Mouse (Mus musculus) neural tube, postnatal 0 days (tissue): ENCODE results near the gene Pgam1. TPM values are rescaled to one million over a fixed set of nuclear protein-coding genes. Genes with fewer than 3 reads are reported as not detected.

ENCODE experiments used
- polyA plus RNA-seq: library from polyadenylated mRNA; unstranded; fragments of >200 nt; fragmentation: Nextera tagmentation; extraction: Ambion mirVana; gene quantifications from 2 replicates; pipeline ENCODE4 v1.2.1, GENCODE M21; 2015

Gene Pgam1
- polyA plus RNA-seq = 600 and 610 TPM in 2 replicates

DNA sequence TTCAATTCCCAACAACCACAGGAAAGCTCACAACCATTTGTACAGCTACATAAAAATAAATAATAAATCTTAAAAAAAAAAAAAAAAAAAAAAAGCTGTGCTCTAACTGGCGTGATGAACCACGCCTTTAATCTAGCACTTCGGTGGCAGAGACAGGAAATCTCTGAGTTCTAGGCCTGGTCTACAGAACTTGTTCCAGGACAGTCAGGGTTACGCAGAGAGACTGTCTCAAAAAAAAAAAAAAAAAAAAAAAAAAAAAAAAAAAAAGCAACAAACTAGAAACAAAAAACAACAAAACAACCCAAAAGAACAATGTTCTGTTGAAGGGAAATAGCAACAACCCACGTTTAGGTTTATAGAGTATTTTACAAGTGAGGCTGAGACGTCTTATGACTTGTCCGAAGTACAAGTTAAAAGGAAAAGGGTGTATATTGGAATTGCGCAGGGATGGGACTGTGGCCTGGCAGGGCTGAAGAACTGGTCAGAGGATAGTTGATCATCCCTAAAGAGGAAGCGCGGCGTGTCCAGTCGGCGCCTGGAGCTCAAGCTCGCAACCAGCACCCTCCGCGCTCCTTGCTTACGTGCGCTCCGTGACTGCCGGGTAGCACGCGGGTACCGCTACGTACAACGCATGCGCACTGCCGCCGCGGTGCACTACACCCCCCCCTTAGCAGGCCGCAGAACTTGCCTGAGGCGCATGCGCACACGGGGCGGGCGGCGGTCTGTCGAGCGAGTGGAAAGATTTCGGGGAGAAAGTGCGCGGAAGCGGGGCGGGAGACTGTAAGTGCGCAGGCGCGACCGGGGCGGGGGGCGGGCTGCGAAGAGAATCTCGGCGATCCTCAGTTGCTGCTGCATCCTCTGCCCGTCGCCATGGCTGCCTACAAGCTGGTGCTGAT, at the start of gene Pgam1:
Pgam1 (plus strand) TSS at position 746 of the 896 bp plus-strand sequence.

DNA sequence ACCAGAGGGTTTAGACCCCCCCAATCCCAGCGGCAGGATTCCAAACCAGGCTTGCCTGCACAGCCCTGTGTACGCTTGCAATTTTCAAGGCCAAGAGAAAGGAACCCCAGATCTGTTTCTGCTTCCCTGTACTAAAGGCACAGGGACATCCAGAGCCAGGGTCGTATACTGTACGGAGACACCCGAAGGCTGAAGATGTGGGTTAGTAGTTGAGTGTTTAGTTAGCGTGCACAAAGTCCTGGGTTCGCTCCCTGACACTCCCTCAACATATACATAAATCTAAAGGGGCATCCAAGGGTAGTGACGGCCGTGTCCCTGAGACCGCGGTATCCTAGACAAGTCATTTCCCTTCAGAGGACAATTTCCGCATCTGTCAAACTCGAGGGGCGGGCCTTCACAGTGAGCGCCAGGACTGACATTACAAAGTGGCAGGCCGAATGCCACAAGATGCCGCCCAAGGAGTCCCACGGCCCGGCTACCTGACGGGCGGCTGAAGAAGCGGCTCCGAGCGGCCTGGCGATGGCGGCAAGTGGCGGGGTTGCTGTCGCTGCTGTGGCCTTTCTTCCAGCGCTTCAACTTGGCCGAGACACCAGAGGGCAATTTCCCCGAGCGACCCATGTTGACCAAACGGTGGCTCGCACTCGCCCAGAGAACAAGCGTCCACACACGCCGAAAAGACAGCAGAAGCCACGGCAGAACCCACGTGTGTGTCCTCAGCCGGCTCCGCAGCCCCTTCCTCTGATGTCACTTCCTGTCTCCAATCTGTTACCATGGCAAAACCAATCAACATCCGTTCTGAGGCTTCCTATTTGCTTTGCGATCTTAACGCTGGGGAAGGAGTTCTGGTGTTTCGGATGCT, 16.0 kb upstream of the Pgam1 start, which contains the start of gene Rrp12:
Rrp12 (minus strand) TSS at position 714 of the 859 bp plus-strand sequence.

GRCm38 (mm10) chr19:41933179-41934086, 21.7 kb downstream of the Pgam1 start, which contains the start of the genes Exosc1 and Zdhhc16:
Exosc1 (minus strand) TSS chr19:41933423.
Zdhhc16 (plus strand) TSS chr19:41933480.

Other genes starting within 250 kb of the Pgam1 start
- gene Slit1, start 168.3 kb upstream of the Pgam1 start, polyA plus RNA-seq = 20.8 and 29.1 TPM in 2 replicates
- gene Arhgap19, start 109.9 kb upstream of the Pgam1 start, polyA plus RNA-seq = 3.9 and 4.6 TPM in 2 replicates
- gene Frat1, start 82.0 kb upstream of the Pgam1 start, polyA plus RNA-seq = 22.3 and 22.9 TPM in 2 replicates
- 6.8 and 7.6 TPM in 2 replicates for gene Frat2, start 63.8 kb upstream of the Pgam1 start, polyA plus RNA-seq
- gene Rrp12, start 15.8 kb upstream of the Pgam1 start, polyA plus RNA-seq = 11.1 and 12.1 TPM in 2 replicates
- gene Exosc1, start 21.5 kb downstream of the Pgam1 start, polyA plus RNA-seq = 64.2 and 64.5 TPM in 2 replicates
- gene Zdhhc16, start 21.6 kb downstream of the Pgam1 start, polyA plus RNA-seq = 78.4 and 85.8 TPM in 2 replicates
- gene Mms19, start 69.2 kb downstream of the Pgam1 start, polyA plus RNA-seq = 21.8 and 22.5 TPM in 2 replicates
- 18.1 and 18.2 TPM in 2 replicates for gene Ubtd1, start 69.8 kb downstream of the Pgam1 start, polyA plus RNA-seq
- gene Ankrd2, start 124.1 kb downstream of the Pgam1 start, polyA plus RNA-seq = 1.4 and 1.6 TPM in 2 replicates
- 3.7 and 4.5 TPM in 2 replicates for gene Hoga1, start 133.7 kb downstream of the Pgam1 start, polyA plus RNA-seq
- gene 4933411K16Rik, start 140.3 kb downstream of the Pgam1 start, polyA plus RNA-seq = not detected in 2 replicates
- gene Morn4, start 174.4 kb downstream of the Pgam1 start, polyA plus RNA-seq = 80.5 and 94.0 TPM in 2 replicates
- gene Pi4k2a, start 178.5 kb downstream of the Pgam1 start, polyA plus RNA-seq = 37.1 and 44.5 TPM in 2 replicates
- 19.9 and 22.8 TPM in 2 replicates for gene Avpi1, start 217.1 kb downstream of the Pgam1 start, polyA plus RNA-seq
- gene Marveld1, start 235.5 kb downstream of the Pgam1 start, polyA plus RNA-seq = 4.8 and 7.9 TPM in 2 replicates